Mouse (Mus musculus) limb, embryonic 14.5 days (tissue): ENCODE measurements around the gene Phf19. TPM values are rescaled to one million over a fixed set of nuclear protein-coding genes. Genes with fewer than 3 reads are reported as not detected.
A peak's percentile ranks its signal among the peaks of the same experiment; 100 is the strongest.

Experiments used
- ATAC-seq: fragments of 200-750 bp; cut with Nextera tagmentation; 2 replicates; pipeline ENCODE4 v1.8.0; 2017; ENCODE audit warnings: low read depth, moderate number of reproducible peaks, moderate TSS enrichment; ENCODE audit not compliant: low FRiP score
- DNase-seq: peaks from one replicate; pipeline ENCODE4 v3.0.0-alpha.2; 2015; ENCODE audit warnings: low spot score
- H3K27ac ChIP-seq: fragments of 300-500 bp; sonication (generic); replicated peaks from 2 replicates; pipeline ENCODE4 v1.5.1; 2014; ENCODE audit warnings: low read depth, mild to moderate bottlenecking, low read length, moderate library complexity, mixed read lengths
- H3K27me3 ChIP-seq: fragments of 300-500 bp; sonication (generic); 2 replicates; pipeline ENCODE4 v1.6.1; 2014; ENCODE audit warnings: low read length, mixed read lengths; ENCODE audit not compliant: control insufficient read depth, insufficient read depth
- H3K36me3 ChIP-seq: fragments of 300-500 bp; sonication (generic); 2 replicates; pipeline ENCODE4 v1.6.1; 2014; ENCODE audit warnings: mild to moderate bottlenecking, low read length, moderate library complexity, mixed read lengths; ENCODE audit not compliant: control insufficient read depth, insufficient read depth
- H3K4me1 ChIP-seq: fragments of 300-500 bp; sonication (generic); 2 replicates; pipeline ENCODE4 v1.6.1; 2014; ENCODE audit warnings: antibody characterized with exemption, low read length, mixed read lengths; ENCODE audit not compliant: control insufficient read depth, insufficient read depth
- H3K4me2 ChIP-seq: fragments of 300-500 bp; sonication (generic); replicated peaks from 2 replicates; pipeline ENCODE4 v1.6.1; 2014; ENCODE audit warnings: low read depth, mild to moderate bottlenecking, low read length, moderate library complexity; ENCODE audit not compliant: severe bottlenecking
- H3K4me3 ChIP-seq: fragments of 300-500 bp; sonication (generic); replicated peaks from 2 replicates; pipeline ENCODE4 v1.5.1; 2014; ENCODE audit warnings: low read length
- H3K9ac ChIP-seq: fragments of 300-500 bp; sonication (generic); 2 replicates; pipeline ENCODE4 v1.6.1; 2014; ENCODE audit warnings: mild to moderate bottlenecking, low read depth, low read length, moderate library complexity; ENCODE audit not compliant: severe bottlenecking
- H3K9me3 ChIP-seq: fragments of 300-500 bp; sonication (generic); 2 replicates; pipeline ENCODE4 v1.6.1; 2016; ENCODE audit warnings: low read length; ENCODE audit not compliant: control insufficient read depth
- POLR2A ChIP-seq: fragments of 200-500 bp; IDR thresholded peaks from 2 replicates; pipeline ENCODE4 v1.8.0; 2012; ENCODE audit warnings: inconsistent platforms, mild to moderate bottlenecking, moderate library complexity, borderline replicate concordance; ENCODE audit not compliant: insufficient read depth, insufficient read length; ENCODE audit errors: extremely low read depth
- WGBS: fragments of 180-500 bp; shearing (Covaris S2); extraction: QIAGEN DNeasy Blood & Tissue Kit; methylation state at CpG from one replicate; pipeline ENCODE4 v1.1.7; 2014; 5-methylcytosine and 5-hydroxymethylcytosine counted together
- polyA plus RNA-seq, 2 experiments: library from polyadenylated mRNA; depleted of rRNA in 1 of 2; stranded (reverse) in 1 of 2; unstranded in 1 of 2; fragments of >200 nt; fragmentation: Nextera tagmentation in 1 of 2; extraction: Ambion mirVana in 1 of 2; gene quantifications; 2 replicates each; pipeline versions ENCODE4 v1.2.1 to v1.2.3; 2012 to 2014

The Phf19 gene
- polyA plus RNA-seq, 2 experiments, result 8.0 to 8.7 TPM

DNA sequence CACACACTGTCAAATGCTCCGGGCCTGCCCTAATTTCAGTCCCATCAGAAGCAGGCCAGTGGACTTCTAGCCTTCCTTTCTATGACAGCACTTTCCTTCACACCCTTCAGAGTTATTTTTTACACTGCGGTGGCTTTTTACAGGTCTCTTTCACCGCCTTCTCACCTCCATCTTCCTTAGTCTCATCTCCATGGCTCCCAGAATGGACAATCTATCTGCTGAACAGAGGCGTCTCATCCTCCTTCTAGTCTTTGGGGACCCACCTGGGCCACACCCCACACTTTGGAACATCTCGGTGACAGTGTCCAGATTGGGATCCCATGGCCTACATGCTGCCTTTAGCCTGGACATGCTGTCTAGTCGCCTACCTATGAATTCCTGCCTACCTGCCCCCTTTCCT, 47.1 kb upstream of the Phf19 start:
- 66% methylated on average over 6 of the region's 6 CpGs for WGBS

DNA sequence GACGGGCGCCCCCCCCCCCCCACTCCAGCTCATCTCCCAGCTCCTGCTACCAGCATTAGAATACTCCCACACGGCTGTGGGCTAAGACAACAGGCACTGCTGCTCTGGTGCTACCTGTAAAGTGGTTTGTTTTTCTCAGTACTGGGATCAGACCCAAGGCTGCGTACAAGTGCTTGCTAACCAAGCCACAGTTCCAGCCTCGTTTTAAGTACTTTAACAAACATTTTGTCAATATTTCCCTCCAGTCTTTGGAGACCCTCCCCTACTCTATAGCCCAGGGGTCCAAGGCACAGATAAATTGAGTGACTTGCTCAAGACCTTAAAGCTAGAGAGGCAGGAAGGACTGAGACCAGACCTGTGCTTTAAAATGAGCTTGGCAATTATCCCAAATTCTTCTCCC, 46.6 kb upstream of the Phf19 start:
- Histone ChIP-seq H3K27me3 (no peaks in the 10 kb centered on the region), H3K9me3 (no peaks in the 10 kb centered on the region), H3K4me1 (peaks cover 9% of the 10 kb centered on the region), H3K36me3 (no peaks in the 10 kb centered on the region), H3K27ac (no peak overlapping the region), H3K4me3 (no peak overlapping the region), H3K4me2 (no peak overlapping the region), H3K9ac (no peak overlapping the region)
- ATAC-seq, result peak; percentile 31; the same call in 1 of the 2 replicates
- WGBS, result 69% methylated on average over 3 of the region's 5 CpGs
- DNase-seq, result no peak
- no peak for TF ChIP-seq POLR2A

More for the DNA sequence above, 47.1 kb upstream of the Phf19 start:
- Histone ChIP-seq H3K9me3 (no peaks in the 10 kb centered on the region), H3K9ac (peak overlapping the region; percentile 43; the same call in 1 of the 2 replicates), H3K27me3 (no peaks in the 10 kb centered on the region), H3K27ac (no peak overlapping the region), H3K4me2 (peak overlapping the region; percentile 56), H3K4me3 (peak overlapping the region; percentile 31), H3K4me1 (peaks cover 10% of the 10 kb centered on the region), H3K36me3 (no peaks in the 10 kb centered on the region)
- no peak for TF ChIP-seq POLR2A
- no peak for DNase-seq
- ATAC-seq, result no peak

DNA sequence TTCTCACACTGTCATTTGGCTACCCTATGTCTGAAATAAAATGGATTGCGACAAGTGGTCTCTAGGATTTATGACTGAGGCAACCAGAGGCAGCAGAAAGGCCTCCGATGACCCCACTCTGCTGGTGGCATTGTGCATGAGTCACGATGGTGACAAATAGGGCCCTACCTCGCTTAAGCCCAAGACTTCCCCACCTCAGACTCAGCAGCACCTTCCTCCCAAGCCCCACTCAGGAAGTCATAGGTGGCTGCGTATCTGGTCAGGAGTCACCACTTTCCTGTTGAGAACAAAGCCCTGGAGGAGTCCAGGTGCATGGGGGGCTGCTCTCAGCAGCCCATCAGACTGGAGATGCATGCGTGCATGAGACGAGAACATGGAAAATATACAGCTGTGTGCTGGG, 44.8 kb upstream of the Phf19 start:
- no peak overlapping the region for H3K9ac ChIP-seq
- ATAC-seq (no peak), DNase-seq (no peak)
- H3K4me1 ChIP-seq, result peaks cover 6% of the 10 kb centered on the region
- TF ChIP-seq POLR2A, result no peak
- WGBS, result 81% methylated on average over 7 of the region's 7 CpGs
- H3K27me3 ChIP-seq, result no peaks in the 10 kb centered on the region
- H3K4me3 ChIP-seq, result no peak overlapping the region
- no peaks in the 10 kb centered on the region for H3K9me3 ChIP-seq
- H3K4me2 ChIP-seq, result no peak overlapping the region
- H3K36me3 ChIP-seq, result no peaks in the 10 kb centered on the region
- no peak overlapping the region for H3K27ac ChIP-seq

GRCm38 (mm10) chr2:34958036-34958435, 44.2 kb upstream of the Phf19 start:
- Histone ChIP-seq H3K4me2 (no peak overlapping the region), H3K27me3 (no peaks in the 10 kb centered on the region), H3K4me3 (no peak overlapping the region), H3K36me3 (no peaks in the 10 kb centered on the region), H3K9ac (no peak overlapping the region), H3K4me1 (peaks cover 6% of the 10 kb centered on the region), H3K27ac (no peak overlapping the region), H3K9me3 (no peaks in the 10 kb centered on the region)
- DNase-seq (no peak), ATAC-seq (no peak)
- TF ChIP-seq POLR2A, result no peak
- 79% methylated on average over 7 of the region's 7 CpGs for WGBS

GRCm38 (mm10) chr2:34957405-34957804, 43.6 kb upstream of the Phf19 start:
- TF ChIP-seq POLR2A, result no peak
- no peak overlapping the region for H3K9ac ChIP-seq

GRCm38 (mm10) chr2:34956941-34957340, 43.1 kb upstream of the Phf19 start:
- H3K27me3 ChIP-seq, result no peaks in the 10 kb centered on the region
- H3K4me2 ChIP-seq, result no peak overlapping the region
- DNase-seq (no peak), ATAC-seq (no peak)
- peaks cover 6% of the 10 kb centered on the region for H3K4me1 ChIP-seq
- H3K27ac ChIP-seq, result no peak overlapping the region
- H3K9ac ChIP-seq, result no peak overlapping the region
- H3K4me3 ChIP-seq, result no peak overlapping the region
- TF ChIP-seq POLR2A, result no peak
- no peaks in the 10 kb centered on the region for H3K36me3 ChIP-seq
- WGBS, result 69% methylated on average over 5 of the region's 5 CpGs
- H3K9me3 ChIP-seq, result no peaks in the 10 kb centered on the region

More at GRCm38 (mm10) chr2:34957405-34957804, 43.6 kb upstream of the Phf19 start:
- Histone ChIP-seq H3K4me2 (no peak overlapping the region), H3K9me3 (no peaks in the 10 kb centered on the region), H3K4me1 (peaks cover 6% of the 10 kb centered on the region), H3K27ac (no peak overlapping the region), H3K27me3 (no peaks in the 10 kb centered on the region), H3K36me3 (no peaks in the 10 kb centered on the region), H3K4me3 (no peak overlapping the region)
- DNase-seq (no peak), ATAC-seq (no peak)
- 68% methylated on average over 1 of the region's 1 CpGs for WGBS
